Mouse (Mus musculus) forebrain, embryonic 10.5 days (tissue): ENCODE measurements around the gene Lrrc8e. TPM values are rescaled to one million over a fixed set of nuclear protein-coding genes. Genes with fewer than 3 reads are reported as not detected.
A peak's percentile ranks its signal among the peaks of the same experiment; 100 is the strongest.
"Not testable (repeated sequence)": the region's sequence is repeated elsewhere in the genome, so short reads cannot be mapped to it uniquely, and the experiment has no call there.

Source experiments
- DNase-seq: peaks from one replicate; pipeline ENCODE4 v3.0.0-alpha.2; 2017; ENCODE audit warnings: low spot score; ENCODE audit errors: extremely low spot score
- H3K27ac ChIP-seq: fragments of 300-500 bp; sonication (generic); 2 replicates; pipeline ENCODE4 v1.5.1; 2016; ENCODE audit warnings: mild to moderate bottlenecking
- H3K27me3 ChIP-seq: fragments of 300-500 bp; sonication (generic); 2 replicates; pipeline ENCODE4 v1.6.1; 2016; ENCODE audit warnings: mild to moderate bottlenecking; ENCODE audit not compliant: poor library complexity, severe bottlenecking
- H3K36me3 ChIP-seq: fragments of 300-500 bp; sonication (generic); replicated peaks from 2 replicates; pipeline ENCODE4 v1.6.1; 2016; ENCODE audit warnings: mild to moderate bottlenecking, moderate library complexity
- H3K4me1 ChIP-seq: fragments of 300-500 bp; sonication (generic); 2 replicates; pipeline ENCODE4 v1.6.1; 2016
- H3K4me3 ChIP-seq: fragments of 300-500 bp; sonication (generic); 2 replicates; pipeline ENCODE4 v1.5.1; 2016; ENCODE audit warnings: mild to moderate bottlenecking, moderate library complexity
- H3K9me3 ChIP-seq: fragments of 300-500 bp; sonication (generic); 2 replicates; pipeline ENCODE4 v1.6.1; 2016; ENCODE audit warnings: mild to moderate bottlenecking, moderate library complexity
- WGBS: fragments of 180-500 bp; shearing (Covaris S2); methylation state at CpG from one replicate; pipeline ENCODE4 v1.1.7; 2016; 5-methylcytosine and 5-hydroxymethylcytosine counted together
- polyA plus RNA-seq: library from polyadenylated mRNA; unstranded; fragments of >200 nt; fragmentation: Nextera tagmentation; extraction: Ambion mirVana; gene quantifications from 2 replicates; pipeline ENCODE4 v1.2.1, GENCODE M21; 2016

The Lrrc8e gene
- polyA plus RNA-seq, 1 experiment from 2014 or later: 0.12 TPM

DNA sequence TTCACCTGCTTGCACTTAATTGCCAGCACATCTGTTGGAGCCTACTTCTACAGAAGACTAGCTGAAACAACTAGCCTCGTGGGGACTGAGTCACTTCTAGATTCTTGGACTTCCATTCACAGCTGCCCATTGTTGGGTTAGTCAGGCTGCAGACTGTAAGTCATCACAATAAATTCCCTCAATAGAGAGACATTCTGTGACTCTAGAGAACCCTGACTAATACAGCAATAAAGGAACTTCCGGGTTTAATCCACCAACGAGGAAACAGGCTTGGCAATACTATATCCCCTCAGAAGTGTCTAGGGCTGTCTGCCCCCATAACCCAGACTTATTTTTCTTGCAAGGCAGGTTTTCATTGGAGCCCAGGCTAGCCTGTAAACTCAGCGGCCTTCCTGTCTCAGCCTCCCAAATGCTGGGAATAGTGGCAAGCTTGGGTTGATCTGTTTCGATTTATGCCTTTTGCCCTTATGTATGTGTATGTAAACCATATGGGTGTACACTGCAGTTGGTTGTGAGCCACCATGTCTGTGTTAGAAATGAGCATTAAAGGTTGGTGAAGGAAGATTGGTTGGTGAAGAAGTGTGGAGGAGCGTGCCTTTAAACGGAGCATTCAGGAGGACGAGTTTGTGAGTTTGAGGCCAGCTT, 25.6 kb downstream of the Lrrc8e start:
- peaks cover 30% of the 10 kb centered on the region for H3K27me3 ChIP-seq
- peak overlapping the region; percentile 87 for H3K4me3 ChIP-seq
- DNase-seq: no peak
- H3K36me3 ChIP-seq: peaks cover 51% of the 10 kb centered on the region
- H3K4me1 ChIP-seq: peaks cover 55% of the 10 kb centered on the region
- H3K27ac ChIP-seq: peak overlapping the region; percentile 96
- WGBS: 49% methylated on average over 8 of the region's 8 CpGs
- H3K9me3 ChIP-seq: 0 out of 2 replicates have a peak, but pooled peaks cover 2% of the 10 kb centered on the region

- H3K4me3 ChIP-seq: peak within 1 kb of the TSS; percentile 87
Observed at GRCm38 (mm10) chr8:4252934-4253841, 26.6 kb downstream of the Lrrc8e start, which contains the start of gene Snapc2. Gene Snapc2, plus strand, starts transcription at chr8:4253080.

DNA sequence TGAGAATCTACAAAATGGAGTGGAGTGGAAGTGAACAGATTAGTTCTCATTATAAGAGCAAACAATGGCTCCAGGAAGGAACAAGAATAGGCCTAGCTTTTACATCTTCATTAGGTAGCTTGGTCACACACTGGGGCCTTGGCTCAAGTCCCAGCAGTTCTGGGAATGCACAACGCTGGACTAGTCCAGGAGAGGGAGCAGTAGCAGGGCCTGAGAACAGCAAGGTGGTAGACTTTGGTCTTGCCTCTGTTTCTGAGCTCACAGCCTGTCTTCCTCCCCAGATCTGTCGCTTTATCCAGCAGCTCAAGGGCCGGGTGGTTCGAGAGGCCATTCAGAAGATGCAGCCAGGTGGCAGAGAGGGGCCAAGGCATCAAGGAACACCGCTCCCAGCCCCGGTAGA, 27.4 kb downstream of the Lrrc8e start:
- Histone ChIP-seq H3K36me3 (peaks cover 46% of the 10 kb centered on the region), H3K27ac (peak overlapping the region; percentile 96; the same call in 1 of the 2 replicates), H3K4me1 (peaks cover 60% of the 10 kb centered on the region), H3K27me3 (peaks cover 15% of the 10 kb centered on the region), H3K4me3 (peak overlapping the region; percentile 87), H3K9me3 (0 out of 2 replicates have a peak, but pooled peaks cover 1% of the 10 kb centered on the region)
- 70% methylated on average over 6 of the region's 6 CpGs for WGBS
- no peak for DNase-seq

More at GRCm38 (mm10) chr8:4252934-4253841, 26.6 kb downstream of the Lrrc8e start, which contains the start of gene Snapc2:
- peak; percentile 96 for DNase-seq
- peaks cover 62% of the 10 kb centered on the region for H3K4me1 ChIP-seq
- H3K27me3 ChIP-seq: peaks cover 23% of the 10 kb centered on the region
- WGBS: 1% methylated on average over 69 of the region's 69 CpGs
- H3K9me3 ChIP-seq: 0 out of 2 replicates have a peak, but pooled peaks cover 2% of the 10 kb centered on the region
- peaks cover 48% of the 10 kb centered on the region for H3K36me3 ChIP-seq
- peak within 1 kb of the TSS; percentile 96 for H3K27ac ChIP-seq

- not testable (repeated sequence) for H3K9me3 ChIP-seq, H3K27me3 ChIP-seq, H3K27ac ChIP-seq, H3K4me3 ChIP-seq, DNase-seq
- Histone ChIP-seq H3K36me3 (peaks cover 50% of the 10 kb centered on the region), H3K4me1 (peaks cover 59% of the 10 kb centered on the region)
- 86% methylated on average over 7 of the region's 7 CpGs for WGBS
Observed at GRCm38 (mm10) chr8:4255471-4255870, 28.8 kb downstream of the Lrrc8e start.

GRCm38 (mm10) chr8:4256911-4257310, 30.3 kb downstream of the Lrrc8e start:
- H3K36me3 ChIP-seq: peaks cover 64% of the 10 kb centered on the region
- no peak for DNase-seq
- H3K4me3 ChIP-seq: 0 out of 2 replicates have a peak overlapping the region, but pooled peaks have one; percentile 93
- H3K9me3 ChIP-seq: no peaks in the 10 kb centered on the region
- H3K27me3 ChIP-seq: no peaks in the 10 kb centered on the region
- H3K4me1 ChIP-seq: peaks cover 55% of the 10 kb centered on the region
- 77% methylated on average over 4 of the region's 4 CpGs for WGBS
- H3K27ac ChIP-seq: no peak overlapping the region

DNA sequence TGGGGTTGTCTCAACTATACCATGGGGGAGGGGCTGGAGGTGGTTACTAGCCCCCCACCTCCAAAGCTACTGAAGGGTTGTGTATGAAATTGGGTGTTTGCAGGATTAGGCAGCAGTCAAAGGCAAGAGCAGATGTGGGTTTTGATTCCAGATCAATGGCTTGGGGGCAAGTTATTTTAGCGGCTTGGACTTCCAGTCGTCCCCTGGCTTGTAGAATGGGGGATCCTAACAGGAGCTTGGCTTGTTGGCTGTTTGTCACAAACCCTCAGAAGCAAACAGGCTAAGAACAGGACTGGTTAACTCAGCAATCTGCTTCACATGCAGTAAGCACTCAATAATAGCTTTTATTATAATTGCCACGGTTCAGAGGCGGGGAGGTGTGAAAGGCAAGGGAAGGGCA, 30.7 kb downstream of the Lrrc8e start:
- Histone ChIP-seq H3K9me3 (no peaks in the 10 kb centered on the region), H3K4me3 (peak overlapping the region; percentile 93), H3K27me3 (no peaks in the 10 kb centered on the region), H3K4me1 (peaks cover 51% of the 10 kb centered on the region), H3K36me3 (peaks cover 69% of the 10 kb centered on the region), H3K27ac (peak overlapping the region; percentile 98)
- DNase-seq: no peak
- 87% methylated on average over 4 of the region's 4 CpGs for WGBS

GRCm38 (mm10) chr8:4258233-4258632, 31.6 kb downstream of the Lrrc8e start:
- no peaks in the 10 kb centered on the region for H3K27me3 ChIP-seq
- peaks cover 77% of the 10 kb centered on the region for H3K36me3 ChIP-seq
- peak overlapping the region; percentile 98 for H3K27ac ChIP-seq
- peaks cover 48% of the 10 kb centered on the region for H3K4me1 ChIP-seq
- peak; percentile 90 for DNase-seq
- 2% methylated on average over 35 of the region's 35 CpGs for WGBS
- peak overlapping the region; percentile 93 for H3K4me3 ChIP-seq
- H3K9me3 ChIP-seq: no peaks in the 10 kb centered on the region

DNA sequence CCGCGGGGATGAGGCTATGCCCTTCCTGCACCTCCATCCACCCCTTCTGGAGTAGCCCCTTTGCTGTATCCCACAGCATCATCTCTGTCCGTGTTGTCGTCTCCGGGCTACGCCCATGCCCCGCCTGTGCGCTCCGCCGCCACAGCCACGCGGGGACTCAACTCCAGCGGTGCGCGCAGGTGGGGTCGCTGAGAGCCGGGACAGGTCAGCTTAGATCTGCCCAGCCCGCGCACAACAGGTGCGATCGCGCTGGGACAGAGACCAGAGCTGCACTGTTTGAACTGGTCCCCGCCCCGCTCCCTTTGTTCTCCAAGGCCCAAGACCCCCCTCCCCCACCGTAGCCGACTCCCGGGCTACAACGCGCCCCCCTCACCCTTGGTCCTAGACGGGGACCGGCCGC, 32.1 kb downstream of the Lrrc8e start:
- no peaks in the 10 kb centered on the region for H3K9me3 ChIP-seq
- H3K27me3 ChIP-seq: no peaks in the 10 kb centered on the region
- peaks cover 82% of the 10 kb centered on the region for H3K36me3 ChIP-seq
- under 1% methylated on average over 32 of the region's 32 CpGs for WGBS
- DNase-seq: no peak
- peak overlapping the region; percentile 93 for H3K4me3 ChIP-seq
- peak overlapping the region; percentile 98 for H3K27ac ChIP-seq
- peaks cover 45% of the 10 kb centered on the region for H3K4me1 ChIP-seq

DNA sequence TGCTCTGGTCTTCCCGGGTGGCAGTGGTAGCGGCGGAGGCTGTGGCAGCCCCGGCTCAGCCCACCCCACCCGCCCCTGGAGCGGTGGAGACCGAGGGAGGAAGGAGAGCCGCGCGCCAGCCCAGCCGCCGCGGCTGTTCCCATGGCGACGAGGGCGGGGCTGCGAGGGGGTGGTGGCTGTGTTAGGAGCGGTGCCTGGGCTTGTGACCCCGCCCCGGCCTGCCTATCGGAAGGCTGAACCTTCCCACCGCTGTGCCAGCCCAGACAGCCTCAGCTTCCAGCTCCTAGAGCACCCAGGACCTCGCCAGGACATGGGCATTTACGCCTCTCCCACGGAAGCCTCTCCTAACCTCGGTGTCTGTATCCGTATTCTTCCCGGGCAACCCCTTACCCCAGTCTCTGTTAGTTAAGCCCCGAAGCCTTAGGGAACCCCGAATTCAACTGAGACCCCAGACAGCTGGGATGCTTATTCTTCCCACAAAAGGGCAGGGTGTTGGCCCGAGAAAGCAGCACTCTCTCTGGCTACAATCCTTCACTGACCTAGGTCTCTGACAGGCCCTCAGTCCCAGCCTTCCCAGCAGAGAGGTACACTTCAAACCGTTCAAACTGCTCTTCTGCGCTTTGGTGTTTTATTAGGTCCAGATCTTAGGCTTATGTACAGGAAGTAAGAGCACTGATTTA, 32.6 kb downstream of the Lrrc8e start, which contains the start of gene Ctxn1:
Gene Ctxn1 (minus strand): TSS at position 150 of the 680 bp plus-strand sequence.
- Histone ChIP-seq H3K9me3 (no peaks in the 10 kb centered on the region), H3K36me3 (peaks cover 86% of the 10 kb centered on the region), H3K4me1 (peaks cover 39% of the 10 kb centered on the region), H3K27ac (peak within 1 kb of the TSS; percentile 98), H3K4me3 (peak within 1 kb of the TSS; percentile 93), H3K27me3 (no peaks in the 10 kb centered on the region)
- peak; percentile 96 for DNase-seq
- 6% methylated on average over 30 of the region's 33 CpGs for WGBS

DNA sequence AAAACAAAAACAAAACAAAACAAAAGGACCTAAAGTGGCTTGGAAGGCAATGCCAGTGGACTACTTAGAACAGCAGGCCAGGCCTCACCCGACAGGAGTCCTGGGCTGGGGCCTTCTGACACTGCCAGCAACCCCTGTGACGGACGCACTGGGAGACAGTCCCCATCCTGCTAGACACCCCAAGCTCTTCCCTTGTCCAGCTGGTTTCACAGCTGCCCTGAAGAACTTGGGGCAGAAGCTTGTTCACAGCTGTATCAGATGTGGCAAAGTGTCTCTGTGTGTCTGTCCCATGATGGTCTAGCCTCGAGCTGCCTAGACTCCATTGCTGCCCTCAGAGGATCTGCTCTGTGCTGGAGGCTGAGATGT, 33.2 kb downstream of the Lrrc8e start:
- H3K27me3 ChIP-seq: no peaks in the 10 kb centered on the region
- H3K4me1 ChIP-seq: peaks cover 36% of the 10 kb centered on the region
- WGBS: 91% methylated on average over 4 of the region's 4 CpGs
- H3K9me3 ChIP-seq: no peaks in the 10 kb centered on the region
- H3K4me3 ChIP-seq: peak overlapping the region; percentile 93
- H3K27ac ChIP-seq: peak overlapping the region; percentile 98
- no peak for DNase-seq
- peaks cover 86% of the 10 kb centered on the region for H3K36me3 ChIP-seq

DNA sequence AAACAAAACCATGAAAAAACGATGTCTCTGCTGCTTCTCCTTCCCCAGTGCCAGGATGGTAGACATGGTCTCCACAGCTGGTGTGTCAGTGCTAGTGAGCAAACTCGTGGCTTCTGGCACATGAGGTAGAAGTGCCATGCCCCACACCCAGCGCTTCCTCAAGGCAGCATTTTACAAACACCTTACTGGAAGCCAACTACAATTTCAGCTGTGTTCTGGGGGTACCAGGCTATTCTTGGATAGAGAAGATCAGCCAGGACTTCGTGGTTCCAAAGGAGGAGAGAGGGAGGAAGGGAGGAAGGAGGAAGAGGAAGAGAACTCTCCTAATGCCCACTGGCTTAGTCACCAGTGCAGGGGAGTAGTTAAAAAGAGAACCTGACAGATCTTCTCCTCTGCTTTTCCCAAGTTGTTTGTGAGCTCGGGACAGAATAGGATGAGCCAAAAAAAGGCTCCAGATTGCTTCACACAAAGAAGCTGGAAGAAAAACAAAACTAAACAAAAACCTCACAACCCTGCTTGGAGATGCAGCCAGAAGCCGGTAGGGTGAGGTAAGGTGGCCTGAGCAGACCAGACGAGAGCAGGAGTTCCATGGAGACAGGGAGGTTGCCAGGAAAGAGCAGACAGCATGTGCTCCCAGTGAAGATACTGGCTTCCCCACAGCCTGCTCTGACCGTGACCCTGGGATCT, 36.6 kb downstream of the Lrrc8e start:
- Histone ChIP-seq H3K36me3 (peaks cover 89% of the 10 kb centered on the region), H3K9me3 (no peaks in the 10 kb centered on the region)
- 90% methylated on average over 8 of the region's 8 CpGs for WGBS

More for the DNA sequence above, 36.6 kb downstream of the Lrrc8e start:
- DNase-seq: no peak
- H3K27me3 ChIP-seq: no peaks in the 10 kb centered on the region
- H3K4me1 ChIP-seq: peaks cover 18% of the 10 kb centered on the region
- no peak overlapping the region for H3K27ac ChIP-seq
- H3K4me3 ChIP-seq: no peak overlapping the region
